12 mouse cellular contexts compared by ENCODE assay signal in genomic region chr1:131188655-131189054, GRCm38 (mm10). TPM values are rescaled to one million over a fixed set of nuclear protein-coding genes. Genes with fewer than 3 reads are reported as not detected.
DNase-seq lines count a peak whose midpoint lies in the region; ATAC-seq lines count a peak whose summit lies in the region.
"Had no signal": no experiment of that assay in that cellular context is flagged by ENCODE, and none has a peak within 500 bp of the region (broad histone marks: within the 10 kb centered on the region; RNA-seq: fewer than 3 reads in every experiment).

No protein-coding gene starts in this region.

- peak; percentile 19 for DNase-seq in thymus, postnatal 0 days (ENCODE audit: low spot score)
- DNase-seq in thymus, postnatal 36 days, result no peak
- no peak for DNase-seq in kidney, postnatal 4 days
- no peak for DNase-seq in urinary bladder, postnatal 25 days (ENCODE audit: low spot score)
- no peak for DNase-seq in adrenal gland, postnatal 10 days
- DNase-seq: cerebellum, postnatal 36 days; gastrocnemius, postnatal 25 days; lung, embryonic 14.5 days; thymus, postnatal 25 days had no signal

- peak; percentile 45 to 51; a peak in 3 of 4 replicates for ATAC-seq in hematopoietic stem cell, adult 5-6 weeks (replicated peaks in 1 of 2; ENCODE audit: insufficient read depth in 1 of 2, low FRiP score in 2 of 2, low TSS enrichment in 1 of 2, low read depth in 1 of 2, poor library complexity in 2 of 2, severe bottlenecking in 2 of 2)
- ATAC-seq in megakaryocyte, adult 5-6 weeks (ENCODE audit: poor library complexity, severe bottlenecking), result peak; percentile 79
- ATAC-seq: forebrain, embryonic 15.5 days had no signal

RNA-seq across cellular contexts. Expression of gene Eif2d, which starts 35.7 kb away (rescaled TPM):
- 52.1 and 52.3 TPM in 2 replicates for polyA plus RNA-seq in thymus, postnatal 0 days (2015; fragmentation: Nextera tagmentation; extraction: Ambion mirVana)
- 30.3 and 45.0 TPM in 2 replicates for total RNA-seq in hematopoietic stem cell, adult 5-6 weeks (2017)
- 28.7 and 31.0 TPM in 2 replicates for total RNA-seq in megakaryocyte, adult 5-6 weeks (2015)
- 23.1 and 24.5 TPM in 2 replicates for total RNA-seq in megakaryocyte, adult 5-6 weeks (2017)
- total RNA-seq in adrenal gland, postnatal 10 days (2021), result 10 to 100 TPM; 40.3 to 50.5 TPM

RNA-seq across cellular contexts. Expression of gene Dyrk3, which starts 50.5 kb away (rescaled TPM):
- polyA plus RNA-seq in thymus, postnatal 0 days (2015; fragmentation: Nextera tagmentation; extraction: Ambion mirVana), result 1.9 and 2.2 TPM in 2 replicates
- 11.2 and 14.5 TPM in 2 replicates for total RNA-seq in hematopoietic stem cell, adult 5-6 weeks (2017)
- 3.4 and 4.6 TPM in 2 replicates for total RNA-seq in megakaryocyte, adult 5-6 weeks (2015)
- 4.1 and 4.8 TPM in 2 replicates for total RNA-seq in megakaryocyte, adult 5-6 weeks (2017)
- total RNA-seq in adrenal gland, postnatal 10 days (2021), result 1 to 10 TPM; 3.6 to 5.8 TPM
- total RNA-seq: gastrocnemius, postnatal 25 days had no signal

RNA-seq across cellular contexts. Expression of gene Rassf5, which starts 56.4 kb away (rescaled TPM):
- 137 TPM in 2 replicates for polyA plus RNA-seq in thymus, postnatal 0 days (2015; fragmentation: Nextera tagmentation; extraction: Ambion mirVana)
- 79.4 and 93.7 TPM in 2 replicates for total RNA-seq in hematopoietic stem cell, adult 5-6 weeks (2017)
- total RNA-seq in megakaryocyte, adult 5-6 weeks (2015), result 81.7 and 97.9 TPM in 2 replicates
- 99.6 and 110 TPM in 2 replicates for total RNA-seq in megakaryocyte, adult 5-6 weeks (2017)
- total RNA-seq in adrenal gland, postnatal 10 days (2021), result 10 to 100 TPM; 10.6 to 10.8 TPM
